Mouse (Mus musculus): Measurements from ENCODE around the gene Slc6a20b. TPM values are rescaled to one million over a fixed set of nuclear protein-coding genes. Genes with fewer than 3 reads are reported as not detected.

Gene Slc6a20b
- polyA plus RNA-seq, 1 experiment: 0.33 TPM

GRCm38 (mm10) chr9:123638231-123638630, 5.9 kb upstream of the Slc6a20b start:
- TF ChIP-seq CTCF (IDR thresholded peaks at IDR 0.05; ENCODE audit: borderline replicate concordance, extremely low read depth, insufficient read depth, insufficient read length) (no peak), POLR2A (IDR thresholded peaks at IDR 0.05; ENCODE audit: borderline replicate concordance, extremely low read depth, insufficient read depth, insufficient read length, poor library complexity, severe bottlenecking) (no peak)
- DNase-seq (ENCODE audit: low read depth): no peak

GRCm38 (mm10) chr9:123636771-123637170, 4.4 kb upstream of the Slc6a20b start:
- TF ChIP-seq CTCF (IDR thresholded peaks at IDR 0.05; ENCODE audit: borderline replicate concordance, extremely low read depth, insufficient read depth, insufficient read length): no peak
- no peak for TF ChIP-seq POLR2A (IDR thresholded peaks at IDR 0.05; ENCODE audit: borderline replicate concordance, extremely low read depth, insufficient read depth, insufficient read length, poor library complexity, severe bottlenecking)
- no peak for DNase-seq (ENCODE audit: low read depth)

- no peak for DNase-seq (ENCODE audit: low read depth)
- no peak for TF ChIP-seq CTCF (IDR thresholded peaks at IDR 0.05; ENCODE audit: borderline replicate concordance, extremely low read depth, insufficient read depth, insufficient read length)
- no peak for TF ChIP-seq POLR2A (IDR thresholded peaks at IDR 0.05; ENCODE audit: borderline replicate concordance, extremely low read depth, insufficient read depth, insufficient read length, poor library complexity, severe bottlenecking)
These were observed 628 bp upstream of the Slc6a20b start for GRCm38 (mm10) chr9:123632993-123633392.

DNA sequence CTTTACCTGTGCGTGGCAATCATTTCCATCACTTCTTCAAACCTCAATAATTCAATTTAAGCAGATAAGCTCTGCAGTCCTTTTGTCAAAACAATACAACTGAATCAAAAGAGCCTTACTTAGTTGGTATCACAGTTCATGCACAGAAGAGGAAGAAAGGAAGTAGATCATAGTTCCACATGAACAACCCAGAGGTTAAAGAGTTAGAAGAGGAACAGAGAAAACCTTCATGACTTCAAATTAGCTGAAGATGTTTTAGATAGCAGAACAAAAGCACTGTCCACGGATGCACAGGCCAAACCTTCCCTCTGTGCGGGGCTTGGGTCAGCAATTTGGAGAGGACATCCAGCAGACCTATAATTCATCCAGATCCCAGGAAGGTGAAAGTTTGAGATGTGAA, 699 bp downstream of the Slc6a20b start:
- TF ChIP-seq CTCF (IDR thresholded peaks at IDR 0.05; ENCODE audit: borderline replicate concordance, extremely low read depth, insufficient read depth, insufficient read length) (no peak), POLR2A (IDR thresholded peaks at IDR 0.05; ENCODE audit: borderline replicate concordance, extremely low read depth, insufficient read depth, insufficient read length, poor library complexity, severe bottlenecking) (no peak)
- DNase-seq (ENCODE audit: low read depth): no peak

DNA sequence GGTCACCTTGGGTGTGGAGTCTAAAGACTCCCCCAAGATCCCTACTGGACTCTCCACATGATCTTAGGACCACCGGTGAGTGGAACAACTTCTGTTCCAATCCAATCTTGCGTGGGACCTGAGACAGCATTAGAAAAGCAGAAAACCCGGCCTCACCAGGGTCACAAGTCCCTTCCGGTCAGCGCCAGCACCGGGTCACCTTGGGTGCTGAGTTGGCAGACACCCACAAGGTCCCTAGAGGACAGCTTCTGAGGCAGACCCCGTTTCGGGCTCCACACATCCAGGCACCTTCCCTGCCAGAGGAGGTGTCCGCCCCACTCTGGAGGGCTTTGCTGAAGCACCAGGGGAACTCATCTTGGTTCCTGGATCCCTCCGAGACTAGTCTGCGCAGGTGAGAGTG, 6.5 kb downstream of the Slc6a20b start:
- TF ChIP-seq CTCF (IDR thresholded peaks at IDR 0.05; ENCODE audit: borderline replicate concordance, extremely low read depth, insufficient read depth, insufficient read length): no peak
- TF ChIP-seq POLR2A (IDR thresholded peaks at IDR 0.05; ENCODE audit: borderline replicate concordance, extremely low read depth, insufficient read depth, insufficient read length, poor library complexity, severe bottlenecking): no peak
- no peak for DNase-seq (ENCODE audit: low read depth)

DNA sequence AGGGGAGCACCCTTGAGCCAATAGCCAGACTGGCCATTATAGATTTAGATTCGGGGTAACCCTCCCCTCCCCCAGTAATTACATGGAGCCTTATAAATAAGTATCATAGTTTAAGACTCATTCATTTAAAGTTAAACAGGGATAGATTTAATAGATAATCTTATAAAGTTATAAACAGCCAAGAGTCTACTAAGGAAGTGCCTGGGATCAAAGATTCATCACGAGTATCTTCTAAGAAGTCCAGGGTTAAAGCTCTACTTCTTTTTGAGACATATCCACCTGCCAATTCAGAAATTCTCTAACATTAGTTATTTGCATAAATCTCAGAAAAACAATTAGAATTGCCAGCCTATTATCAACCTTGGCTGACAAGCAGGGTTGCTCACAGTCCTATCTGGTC, 7.6 kb downstream of the Slc6a20b start:
- no peak for DNase-seq (ENCODE audit: low read depth)
- TF ChIP-seq POLR2A (IDR thresholded peaks at IDR 0.05; ENCODE audit: borderline replicate concordance, extremely low read depth, insufficient read depth, insufficient read length, poor library complexity, severe bottlenecking): no peak
- no peak for TF ChIP-seq CTCF (IDR thresholded peaks at IDR 0.05; ENCODE audit: borderline replicate concordance, extremely low read depth, insufficient read depth, insufficient read length)

DNA sequence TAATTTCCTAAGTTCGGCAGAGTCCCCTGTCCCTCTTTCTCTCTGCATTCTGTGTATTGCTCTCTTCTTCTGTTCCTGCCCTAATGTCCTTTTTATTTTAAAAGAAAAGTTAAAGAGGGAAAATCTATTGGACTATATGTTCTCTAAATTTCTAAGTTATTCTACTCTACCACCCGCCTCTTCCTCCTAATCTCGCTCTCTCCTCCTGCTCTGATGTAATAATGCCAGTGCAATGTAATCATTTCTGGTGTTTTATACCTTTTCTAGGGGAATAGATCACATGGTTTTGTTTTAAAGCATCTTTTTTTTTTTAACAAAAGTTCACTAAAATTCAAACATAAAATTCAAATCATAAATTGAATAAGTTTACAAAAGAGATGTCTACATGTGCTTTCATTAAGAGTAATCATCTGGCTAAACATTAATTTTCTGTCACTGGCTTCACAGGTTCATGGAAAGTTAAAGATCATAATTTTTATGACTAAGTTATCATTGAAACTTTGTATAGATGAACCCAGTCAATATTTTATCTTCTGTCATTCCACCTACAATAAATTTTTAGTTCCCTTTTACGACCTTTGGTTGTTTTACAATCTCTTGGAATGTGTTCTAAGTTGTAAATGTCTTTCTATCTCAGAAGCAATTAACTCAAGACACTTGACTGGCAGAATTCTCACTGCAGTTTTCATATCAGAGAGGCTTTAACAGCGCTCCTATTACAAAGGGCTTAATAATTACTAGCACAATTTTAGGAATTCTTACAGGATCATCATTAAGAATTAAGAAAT, 11.9 kb downstream of the Slc6a20b start:
- DNase-seq (ENCODE audit: low read depth): no peak

DNA sequence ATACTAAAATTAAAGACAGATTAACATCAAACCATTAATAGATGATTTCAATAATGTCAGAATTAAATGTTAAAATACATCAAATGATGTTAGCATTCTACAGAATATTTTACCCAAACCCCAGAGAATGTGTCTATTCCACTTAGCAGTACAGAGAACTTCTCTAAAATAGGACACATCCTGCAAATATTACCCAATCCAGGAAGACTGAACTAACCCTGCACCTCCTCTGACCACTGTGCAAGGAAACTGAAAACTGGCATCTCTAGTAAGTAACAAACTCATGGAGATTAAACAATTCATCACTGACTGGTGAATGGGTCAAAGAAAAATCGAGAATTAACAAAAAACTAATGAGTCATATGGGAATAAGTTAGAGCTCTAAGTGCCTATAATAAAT, 30.8 kb downstream of the Slc6a20b start:
- no peak for DNase-seq (ENCODE audit: low read depth)
- TF ChIP-seq POLR2A (IDR thresholded peaks at IDR 0.05; ENCODE audit: borderline replicate concordance, extremely low read depth, insufficient read depth, insufficient read length, poor library complexity, severe bottlenecking): no peak

More for the DNA sequence above, 11.9 kb downstream of the Slc6a20b start:
- TF ChIP-seq POLR2A (IDR thresholded peaks at IDR 0.05; ENCODE audit: borderline replicate concordance, extremely low read depth, insufficient read depth, insufficient read length, poor library complexity, severe bottlenecking) (no peak), CTCF (IDR thresholded peaks at IDR 0.05; ENCODE audit: borderline replicate concordance, extremely low read depth, insufficient read depth, insufficient read length) (no peak)

- no peak for DNase-seq (ENCODE audit: low read depth)
These were observed 35.0 kb downstream of the Slc6a20b start for GRCm38 (mm10) chr9:123597376-123597775.

DNA sequence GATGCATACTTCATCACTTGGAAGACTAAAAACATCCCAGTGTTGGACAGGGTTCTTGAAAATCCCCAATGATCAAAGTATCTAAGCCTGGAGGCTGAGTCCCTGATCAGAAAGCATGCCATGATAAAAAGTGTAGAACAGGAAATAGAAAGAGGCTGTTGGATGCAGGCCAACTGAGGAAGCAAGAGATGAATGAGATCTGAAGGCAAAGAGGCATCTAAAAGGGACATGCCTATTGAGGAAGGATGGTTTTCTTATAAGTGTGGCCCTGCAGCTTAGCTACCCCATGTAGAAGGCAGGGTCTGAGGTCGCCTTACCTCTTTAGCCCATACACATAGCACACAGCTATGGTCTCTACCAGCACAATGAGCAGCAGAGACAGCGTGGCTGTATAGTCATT, 35.5 kb downstream of the Slc6a20b start:
- no peak for DNase-seq (ENCODE audit: low read depth)
- TF ChIP-seq CTCF (IDR thresholded peaks at IDR 0.05; ENCODE audit: borderline replicate concordance, extremely low read depth, insufficient read depth, insufficient read length): no peak
- TF ChIP-seq POLR2A (IDR thresholded peaks at IDR 0.05; ENCODE audit: borderline replicate concordance, extremely low read depth, insufficient read depth, insufficient read length, poor library complexity, severe bottlenecking): no peak

More at GRCm38 (mm10) chr9:123597376-123597775, 35.0 kb downstream of the Slc6a20b start:
- TF ChIP-seq CTCF (IDR thresholded peaks at IDR 0.05; ENCODE audit: borderline replicate concordance, extremely low read depth, insufficient read depth, insufficient read length) (no peak), POLR2A (IDR thresholded peaks at IDR 0.05; ENCODE audit: borderline replicate concordance, extremely low read depth, insufficient read depth, insufficient read length, poor library complexity, severe bottlenecking) (no peak)

- TF ChIP-seq POLR2A (IDR thresholded peaks at IDR 0.05; ENCODE audit: borderline replicate concordance, extremely low read depth, insufficient read depth, insufficient read length, poor library complexity, severe bottlenecking) (no peak), CTCF (IDR thresholded peaks at IDR 0.05; ENCODE audit: borderline replicate concordance, extremely low read depth, insufficient read depth, insufficient read length) (no peak)
These were observed 37.2 kb downstream of the Slc6a20b start for GRCm38 (mm10) chr9:123595194-123595593.

DNA sequence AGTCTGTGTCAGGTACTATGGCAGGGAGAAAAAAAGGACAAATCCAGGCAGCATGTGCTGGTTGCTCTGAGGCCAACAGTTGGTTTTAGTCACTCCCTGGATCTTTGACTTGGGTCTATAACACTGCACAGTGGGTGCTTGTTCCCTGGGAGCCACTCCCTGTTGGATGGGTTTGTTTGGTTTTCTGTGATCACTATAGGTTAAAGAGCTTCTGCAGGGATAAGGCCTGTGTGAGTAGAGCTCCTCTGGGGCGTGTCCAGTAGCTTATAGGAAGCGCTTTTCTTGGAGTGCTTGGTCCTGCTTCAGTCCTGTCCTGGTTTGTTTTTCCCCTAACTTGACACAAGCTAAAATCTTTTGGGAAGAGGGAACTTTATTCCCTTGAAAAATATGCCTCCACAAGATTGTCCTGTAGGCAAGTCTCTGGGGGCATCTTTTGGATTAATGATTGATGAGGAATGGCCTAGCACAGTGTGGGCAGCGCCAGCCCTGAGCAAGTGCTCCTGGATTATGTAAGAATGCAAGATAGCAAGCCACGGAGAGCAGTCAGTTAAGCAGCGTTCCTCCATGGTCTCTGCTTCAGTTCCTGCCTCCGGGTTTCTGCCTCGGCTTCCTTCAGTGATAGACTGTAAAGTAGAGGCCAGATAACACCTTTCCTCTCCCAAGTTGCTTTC, 43.0 kb downstream of the Slc6a20b start:
- DNase-seq (ENCODE audit: low read depth): no peak
- no peak for TF ChIP-seq POLR2A (IDR thresholded peaks at IDR 0.05; ENCODE audit: borderline replicate concordance, extremely low read depth, insufficient read depth, insufficient read length, poor library complexity, severe bottlenecking)
- no peak for TF ChIP-seq CTCF (IDR thresholded peaks at IDR 0.05; ENCODE audit: borderline replicate concordance, extremely low read depth, insufficient read depth, insufficient read length)

More at GRCm38 (mm10) chr9:123595194-123595593, 37.2 kb downstream of the Slc6a20b start:
- DNase-seq (ENCODE audit: low read depth): no peak

Measured in brain, embryonic 14.5 days (tissue).